Mouse (Mus musculus): ENCODE measurements around the gene Icosl. TPM values are rescaled to one million over a fixed set of nuclear protein-coding genes. Genes with fewer than 3 reads are reported as not detected.

Icosl gene
- polyA plus RNA-seq, 1 experiment from 2014 or later: 1.2 TPM

- no peaks in the 10 kb centered on the region for H3K4me1 ChIP-seq
- no peaks in the 10 kb centered on the region for H3K9me3 ChIP-seq
- 68% methylated on average over 9 of the region's 9 CpGs for WGBS
- no peak for ATAC-seq (ENCODE audit: low FRiP score, low read depth)
- no peak overlapping the region for H3K4me3 ChIP-seq
- no peak overlapping the region for H3K9ac ChIP-seq (replicated peaks)
- no peaks in the 10 kb centered on the region for H3K36me3 ChIP-seq
- H3K27me3 ChIP-seq: 0 out of 2 replicates have a peak, but pooled peaks cover 6% of the 10 kb centered on the region
- no peak overlapping the region for H3K4me2 ChIP-seq (replicated peaks)
- no peak overlapping the region for H3K27ac ChIP-seq (replicated peaks)
Observed at GRCm38 (mm10) chr10:78127046-78127870, 58.2 kb downstream of the Icosl start.

GRCm38 (mm10) chr10:78127931-78128330 is 58.8 kb downstream of the Icosl start:
- Histone ChIP-seq H3K4me1 (no peaks in the 10 kb centered on the region), H3K27me3 (0 out of 2 replicates have a peak, but pooled peaks cover 6% of the 10 kb centered on the region), H3K9me3 (no peaks in the 10 kb centered on the region), H3K27ac (replicated peaks) (no peak overlapping the region), H3K9ac (replicated peaks) (no peak overlapping the region), H3K36me3 (no peaks in the 10 kb centered on the region), H3K4me3 (no peak overlapping the region), H3K4me2 (replicated peaks) (no peak overlapping the region)
- ATAC-seq (ENCODE audit: low FRiP score, low read depth): no peak
- WGBS: 72% methylated on average over 1 of the region's 1 CpGs

- WGBS: 84% methylated on average over 2 of the region's 2 CpGs
- Histone ChIP-seq H3K4me1 (no peaks in the 10 kb centered on the region), H3K4me3 (no peak overlapping the region), H3K9ac (replicated peaks) (no peak overlapping the region), H3K27me3 (0 out of 2 replicates have a peak, but pooled peaks cover 6% of the 10 kb centered on the region), H3K36me3 (no peaks in the 10 kb centered on the region), H3K4me2 (replicated peaks) (no peak overlapping the region), H3K27ac (replicated peaks) (no peak overlapping the region), H3K9me3 (no peaks in the 10 kb centered on the region)
- no peak for ATAC-seq (ENCODE audit: low FRiP score, low read depth)
Observed at GRCm38 (mm10) chr10:78128647-78129046, 59.5 kb downstream of the Icosl start.

GRCm38 (mm10) chr10:78129423-78129822 is 60.3 kb downstream of the Icosl start:
- no peak overlapping the region for H3K27ac ChIP-seq (replicated peaks)
- no peaks in the 10 kb centered on the region for H3K9me3 ChIP-seq
- ATAC-seq (ENCODE audit: low FRiP score, low read depth): no peak
- no peak overlapping the region for H3K9ac ChIP-seq (replicated peaks)
- H3K4me2 ChIP-seq (replicated peaks): no peak overlapping the region
- H3K4me3 ChIP-seq: no peak overlapping the region
- no peaks in the 10 kb centered on the region for H3K4me1 ChIP-seq
- no peaks in the 10 kb centered on the region for H3K36me3 ChIP-seq
- H3K27me3 ChIP-seq: 0 out of 2 replicates have a peak, but pooled peaks cover 6% of the 10 kb centered on the region
- WGBS: 53% methylated on average over 11 of the region's 11 CpGs

GRCm38 (mm10) chr10:78129998-78130397 is 60.9 kb downstream of the Icosl start:
- H3K36me3 ChIP-seq: no peaks in the 10 kb centered on the region
- no peak overlapping the region for H3K4me2 ChIP-seq (replicated peaks)
- H3K9ac ChIP-seq (replicated peaks): no peak overlapping the region
- H3K4me1 ChIP-seq: peaks cover 3% of the 10 kb centered on the region
- no peak overlapping the region for H3K27ac ChIP-seq (replicated peaks)
- no peak overlapping the region for H3K4me3 ChIP-seq
- ATAC-seq (ENCODE audit: low FRiP score, low read depth): no peak
- 0 out of 2 replicates have a peak, but pooled peaks cover 6% of the 10 kb centered on the region for H3K27me3 ChIP-seq
- no peaks in the 10 kb centered on the region for H3K9me3 ChIP-seq
- WGBS: 74% methylated on average over 4 of the region's 4 CpGs

Other genes with a start within 250 kb of the Icosl start
- gene Krtap10-4, start 242.2 kb upstream of the Icosl start, polyA plus RNA-seq (2016; fragmentation: Nextera tagmentation; extraction: Ambion mirVana): not detected in 2 replicates
- gene Krtap10-10, start 233.4 kb upstream of the Icosl start, polyA plus RNA-seq (2016; fragmentation: Nextera tagmentation; extraction: Ambion mirVana): not detected in 2 replicates
- not detected in 2 replicates for gene Gm36176, start 222.5 kb upstream of the Icosl start, polyA plus RNA-seq (2016; fragmentation: Nextera tagmentation; extraction: Ambion mirVana)
- not detected in 2 replicates for gene Gm10318, start 216.4 kb upstream of the Icosl start, polyA plus RNA-seq (2016; fragmentation: Nextera tagmentation; extraction: Ambion mirVana)
- not detected in 2 replicates for gene Gm3285, start 207.3 kb upstream of the Icosl start, polyA plus RNA-seq (2016; fragmentation: Nextera tagmentation; extraction: Ambion mirVana)
- 5.3 and 5.6 TPM in 2 replicates for gene Lrrc3, start 166.8 kb upstream of the Icosl start, polyA plus RNA-seq (2016; fragmentation: Nextera tagmentation; extraction: Ambion mirVana)
- 1.2 and 1.5 TPM in 2 replicates for gene Trpm2, start 98.7 kb upstream of the Icosl start, polyA plus RNA-seq (2016; fragmentation: Nextera tagmentation; extraction: Ambion mirVana)
- 32.0 and 32.9 TPM in 2 replicates for gene 1810043G02Rik, start 90.8 kb upstream of the Icosl start, polyA plus RNA-seq (2016; fragmentation: Nextera tagmentation; extraction: Ambion mirVana)
- gene Pfkl, start 59.2 kb upstream of the Icosl start, polyA plus RNA-seq (2016; fragmentation: Nextera tagmentation; extraction: Ambion mirVana): 104 and 116 TPM in 2 replicates
- not detected in 2 replicates for gene Dnmt3l, start 27.4 kb upstream of the Icosl start, polyA plus RNA-seq (2016; fragmentation: Nextera tagmentation; extraction: Ambion mirVana)
- gene Aire, start 25.7 kb upstream of the Icosl start, polyA plus RNA-seq (2016; fragmentation: Nextera tagmentation; extraction: Ambion mirVana): 0.17 and 0.35 TPM in 2 replicates
- 21.8 and 24.1 TPM in 2 replicates for gene D10Jhu81e, start 100.5 kb downstream of the Icosl start, polyA plus RNA-seq (2016; fragmentation: Nextera tagmentation; extraction: Ambion mirVana)
- 22.5 and 25.5 TPM in 2 replicates for gene Pwp2, start 115.8 kb downstream of the Icosl start, polyA plus RNA-seq (2016; fragmentation: Nextera tagmentation; extraction: Ambion mirVana)
- gene Trappc10, start 175.3 kb downstream of the Icosl start, polyA plus RNA-seq (2016; fragmentation: Nextera tagmentation; extraction: Ambion mirVana): 21.7 and 26.2 TPM in 2 replicates